Mouse (Mus musculus) brain, embryonic 14.5 days (tissue): ENCODE results near the gene Zdhhc24.

ENCODE experiments used
- CTCF ChIP-seq: fragments of 200-500 bp; IDR thresholded peaks from 2 replicates; pipeline ENCODE4 v1.5.1; 2012; ENCODE audit warnings: inconsistent platforms, mild to moderate bottlenecking, moderate library complexity, borderline replicate concordance; ENCODE audit not compliant: insufficient read depth, insufficient read length; ENCODE audit errors: extremely low read depth
- POLR2A ChIP-seq: fragments of 200-500 bp; IDR thresholded peaks from 2 replicates; pipeline ENCODE4 v1.6.1; 2012; ENCODE audit warnings: mild to moderate bottlenecking, inconsistent platforms, borderline replicate concordance; ENCODE audit not compliant: poor library complexity, insufficient read depth, insufficient read length, severe bottlenecking; ENCODE audit errors: extremely low read depth

DNA sequence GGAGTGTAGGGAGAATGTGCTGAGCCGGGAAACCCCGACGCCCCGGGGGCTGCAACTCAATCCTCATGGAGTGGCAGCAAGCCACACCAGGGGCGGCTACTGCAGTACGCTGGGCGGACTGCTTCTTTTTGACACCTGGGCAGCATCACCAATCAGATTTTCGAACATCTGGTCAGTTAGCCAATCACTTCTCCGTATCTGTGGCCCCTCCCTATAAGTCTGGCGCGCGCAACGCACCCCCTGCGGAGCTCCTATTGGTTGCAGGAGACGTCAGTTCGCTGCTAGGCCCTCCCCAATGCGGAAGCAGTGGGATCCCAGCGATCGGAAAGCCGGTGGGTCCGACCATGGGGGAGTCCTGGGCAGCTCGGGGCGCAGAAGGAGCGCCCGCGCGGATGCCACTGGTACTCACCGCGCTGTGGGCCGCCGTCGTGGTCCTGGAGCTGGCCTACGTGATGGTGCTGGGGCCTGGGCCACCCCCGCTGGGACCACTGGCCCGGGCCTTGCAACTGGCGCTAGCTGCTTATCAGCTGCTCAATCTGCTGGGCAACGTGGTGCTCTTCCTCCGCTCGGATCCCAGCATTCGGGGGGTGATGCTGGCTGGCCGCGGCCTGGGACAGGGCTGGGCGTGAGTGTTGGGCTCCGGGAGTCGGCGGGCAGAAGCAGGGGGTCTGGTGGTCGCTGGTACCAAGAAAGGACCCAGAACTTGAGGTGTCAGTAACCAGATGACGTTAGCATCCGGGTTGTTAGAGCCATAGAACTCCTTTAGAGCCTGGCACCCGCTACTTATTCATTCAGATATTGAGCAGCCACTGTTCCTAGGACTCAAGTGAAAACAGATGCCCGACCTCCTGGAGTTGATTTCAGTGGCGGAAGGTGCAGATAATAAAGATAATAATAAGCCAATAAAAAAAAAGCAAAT is at the start of gene Zdhhc24:
- TF ChIP-seq CTCF (no peak), POLR2A (peak; percentile 44; the same call in 1 of the 2 replicates)
